Mouse (Mus musculus): ENCODE data around the gene Fgfr4.

The Fgfr4 gene

GRCm38 (mm10) chr13:55210193-55210970, 57.9 kb downstream of the Fgfr4 start:
- DNase-seq (ENCODE audit: low spot score in 2 of 2) = peak; percentile 33 to 37

GRCm38 (mm10) chr13:55210971-55211220, 58.5 kb downstream of the Fgfr4 start:
- peak in 1 of 2 experiments; percentile 87 for DNase-seq (ENCODE audit: low spot score in 2 of 2)

GRCm38 (mm10) chr13:55211221-55212010, 59.0 kb downstream of the Fgfr4 start:
- DNase-seq (ENCODE audit: low spot score in 2 of 2) = peak; percentile 88

- DNase-seq (ENCODE audit: low spot score in 2 of 2) = peak; percentile 45 to 55
Observed at GRCm38 (mm10) chr13:55212011-55212360, 59.5 kb downstream of the Fgfr4 start.

- peak; percentile 59 to 65 for DNase-seq (ENCODE audit: low spot score in 2 of 2)
Observed at GRCm38 (mm10) chr13:55212361-55213137, 60.1 kb downstream of the Fgfr4 start.

GRCm38 (mm10) chr13:55213138-55213806, 60.8 kb downstream of the Fgfr4 start:
- DNase-seq (ENCODE audit: low spot score in 2 of 2) = no peak
